29 mouse cellular contexts compared by ENCODE assay signal in genomic region chr5:38425569-38425968, GRCm38 (mm10).
DNase-seq lines count a peak whose midpoint lies in the region; ATAC-seq and TF ChIP-seq lines count a peak whose summit lies in the region.
"Had no signal": no experiment of that assay in that cellular context is flagged by ENCODE, and none has a peak within 500 bp of the region (broad histone marks: within the 10 kb centered on the region; RNA-seq: fewer than 3 reads in every experiment).

No protein-coding gene starts in this region.

- H3K4me1 ChIP-seq in heart, embryonic 11.5 days (ENCODE audit: control insufficient read depth, insufficient read depth, low read length), result 0 out of 2 replicates have a peak, but pooled peaks cover 3% of the 10 kb centered on the region
- peaks cover 36% of the 10 kb centered on the region for H3K4me1 ChIP-seq in liver, embryonic 12.5 days
- H3K4me1 ChIP-seq in liver, postnatal 0 days (ENCODE audit: insufficient read depth), result 0 out of 2 replicates have a peak, but pooled peaks cover 3% of the 10 kb centered on the region
- H3K4me1 ChIP-seq: embryonic facial prominence, embryonic 12.5 days; forebrain, embryonic 15.5 days; heart, embryonic 15.5 days had no signal

- H3K27me3 ChIP-seq in heart, embryonic 11.5 days (ENCODE audit: control insufficient read depth, insufficient read depth, low read length), result no peaks in the 10 kb centered on the region
- H3K27me3 ChIP-seq in liver, embryonic 12.5 days (replicated peaks), result no peaks in the 10 kb centered on the region
- no peaks in the 10 kb centered on the region for H3K27me3 ChIP-seq in liver, postnatal 0 days (ENCODE audit: insufficient read depth, low read length)
- H3K27me3 ChIP-seq: CH12.LX; embryonic facial prominence, embryonic 12.5 days; forebrain, embryonic 15.5 days; heart, embryonic 15.5 days; kidney, embryonic 15.5 days; neural tube, embryonic 15.5 days had no signal

- H3K4me3 ChIP-seq in heart, embryonic 11.5 days (ENCODE audit: low read depth, low read length), result no peak overlapping the region
- H3K4me3 ChIP-seq in liver, embryonic 12.5 days, result no peak overlapping the region
- no peak overlapping the region for H3K4me3 ChIP-seq in liver, postnatal 0 days (ENCODE audit: low read depth, low read length)
- H3K4me3 ChIP-seq: embryonic facial prominence, embryonic 12.5 days; forebrain, embryonic 15.5 days; heart, embryonic 15.5 days; kidney, embryonic 15.5 days; neural tube, embryonic 15.5 days had no signal

- H3K9ac ChIP-seq in heart, embryonic 11.5 days (ENCODE audit: low read depth, low read length), result no peak overlapping the region
- H3K9ac ChIP-seq in liver, embryonic 12.5 days, result no peak overlapping the region
- H3K9ac ChIP-seq in liver, postnatal 0 days (replicated peaks), result no peak overlapping the region
- H3K9ac ChIP-seq: embryonic facial prominence, embryonic 12.5 days; forebrain, embryonic 15.5 days; heart, embryonic 15.5 days; hindbrain, embryonic 14.5 days; kidney, embryonic 15.5 days; lung, embryonic 14.5 days; neural tube, embryonic 15.5 days had no signal

- H3K9me3 ChIP-seq in heart, embryonic 11.5 days (replicated peaks; ENCODE audit: control insufficient read depth, low read length), result no peaks in the 10 kb centered on the region
- 0 out of 2 replicates have a peak, but pooled peaks cover 8% of the 10 kb centered on the region for H3K9me3 ChIP-seq in liver, embryonic 12.5 days (replicated peaks)
- H3K9me3 ChIP-seq in liver, postnatal 0 days (ENCODE audit: low read length), result no peaks in the 10 kb centered on the region
- H3K9me3 ChIP-seq: embryonic facial prominence, embryonic 12.5 days; forebrain, embryonic 15.5 days; heart, embryonic 15.5 days; kidney, embryonic 15.5 days; neural tube, embryonic 15.5 days had no signal

- TF ChIP-seq EP300 in liver, postnatal 0 days (IDR thresholded peaks at IDR 0.05; ENCODE audit: low read depth), result peak; percentile 15; the same call in 1 of the 2 replicates

- intact Hi-C loops in heart, postnatal 36 days (cut with DNase I), result no loop called here

- ATAC-seq in heart, embryonic 11.5 days (replicated peaks; ENCODE audit: insufficient number of reproducible peaks, low FRiP score, low TSS enrichment), result peak; percentile 89
- peak; percentile 98 for ATAC-seq in liver, embryonic 12.5 days
- ATAC-seq in liver, postnatal 0 days, result peak; percentile 31; the same call in 1 of the 2 replicates
- ATAC-seq: forebrain, embryonic 15.5 days; intestine, postnatal 0 days had no signal

- no peaks in the 10 kb centered on the region for H3K36me3 ChIP-seq in heart, embryonic 11.5 days (ENCODE audit: control insufficient read depth, insufficient read depth, low read length)
- no peaks in the 10 kb centered on the region for H3K36me3 ChIP-seq in liver, embryonic 12.5 days
- 0 out of 2 replicates have a peak, but pooled peaks cover 3% of the 10 kb centered on the region for H3K36me3 ChIP-seq in liver, postnatal 0 days (replicated peaks; ENCODE audit: insufficient read depth, low read length)
- H3K36me3 ChIP-seq: embryonic facial prominence, embryonic 12.5 days; forebrain, embryonic 15.5 days; heart, embryonic 15.5 days; kidney, embryonic 15.5 days; neural tube, embryonic 15.5 days had no signal

- H3K27ac ChIP-seq in heart, embryonic 11.5 days (ENCODE audit: low read depth, low read length), result peak overlapping the region; percentile 68; the same call in 1 of the 2 replicates
- H3K27ac ChIP-seq in liver, embryonic 12.5 days, result peak overlapping the region; percentile 80
- H3K27ac ChIP-seq in liver, postnatal 0 days (ENCODE audit: low read depth), result no peak overlapping the region
- H3K27ac ChIP-seq: embryonic facial prominence, embryonic 12.5 days; forebrain, embryonic 15.5 days; heart, embryonic 15.5 days; hindbrain, embryonic 14.5 days; kidney, embryonic 15.5 days; neural tube, embryonic 15.5 days had no signal

- no peak for TF ChIP-seq CTCF in liver, postnatal 0 days (IDR thresholded peaks at IDR 0.05; ENCODE audit: low read depth)

- H3K4me2 ChIP-seq in heart, embryonic 11.5 days, result no peak overlapping the region
- peak overlapping the region; percentile 40 for H3K4me2 ChIP-seq in liver, embryonic 12.5 days
- no peak overlapping the region for H3K4me2 ChIP-seq in liver, postnatal 0 days (ENCODE audit: low read depth, low read length)
- H3K4me2 ChIP-seq: embryonic facial prominence, embryonic 12.5 days; forebrain, embryonic 15.5 days; heart, embryonic 15.5 days; hindbrain, embryonic 14.5 days; kidney, embryonic 15.5 days; lung, embryonic 14.5 days; neural tube, embryonic 15.5 days had no signal

- peak; percentile 14 for DNase-seq in embryo, embryonic 10 days (ENCODE audit: low spot score)
- no peak for DNase-seq in embryo, embryonic 10.5 days (ENCODE audit: low spot score)
- DNase-seq in heart, postnatal 36 days, result no peak
- DNase-seq in liver, postnatal 0 days, result no peak
- DNase-seq in cerebellum, adult 9-11 months, result no peak
- no peak for DNase-seq in kidney, postnatal 10 days
- DNase-seq: adrenal gland, postnatal 10 days; cerebellum, adult 8-10 months; cerebellum, postnatal 36 days; gastrocnemius, postnatal 25 days; heart, adult 18-20 months; kidney, postnatal 36 days; layer of hippocampus, postnatal 36 days; left cerebral cortex, postnatal 4 days; lung, embryonic 14.5 days; lung, postnatal 14 days; midbrain, embryonic 14.5 days; retina, postnatal 1 day; right cerebral cortex, postnatal 14 days had no signal

- WGBS in heart, embryonic 11.5 days (ENCODE audit: insufficient replicate concordance), result 55% methylated on average over 6 of the region's 6 CpGs
- 44% methylated on average over 6 of the region's 6 CpGs for WGBS in liver, embryonic 12.5 days (ENCODE audit: insufficient replicate concordance)
- WGBS in liver, postnatal 0 days (ENCODE audit: insufficient replicate concordance), result 71% methylated on average over 6 of the region's 6 CpGs

Comparison
In these comparisons a context has a peak if more than half of its experiments do, and no peak if none do; other contexts are left out.
1. ATAC-seq: peak in every context shown above with its lines; median percentile 98 in liver, embryonic 12.5 days; 89 in heart, embryonic 11.5 days; 31 in liver, postnatal 0 days.